Mouse (Mus musculus): ENCODE data around the gene Galk1.

DNA sequence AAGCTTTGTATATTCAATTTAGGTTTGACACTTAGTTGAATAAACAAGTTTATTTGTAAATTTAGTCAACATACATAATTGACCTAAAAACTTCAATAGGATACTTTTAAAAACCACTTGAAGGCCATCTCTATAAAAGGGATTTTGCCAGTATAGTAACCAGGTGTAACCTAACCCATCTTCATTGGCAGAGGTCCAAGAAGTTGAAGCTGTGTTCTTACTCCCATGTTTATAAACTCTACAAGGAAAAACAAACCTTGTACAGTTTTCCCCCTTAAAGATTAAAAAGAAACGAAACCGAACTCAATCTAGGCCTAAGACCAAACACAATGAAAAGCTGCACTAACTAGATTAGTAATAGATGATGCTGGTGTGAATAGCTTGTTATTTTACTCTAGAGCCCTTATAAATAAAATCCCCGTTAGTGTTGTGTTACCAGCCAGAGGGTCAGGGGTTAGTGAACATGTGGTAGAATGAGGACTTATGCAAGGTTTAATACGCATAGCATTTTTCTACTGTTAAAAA is 9.8 kb upstream of the Galk1 start:
- TF ChIP-seq CTCF (IDR thresholded peaks at IDR 0.05; ENCODE audit: control insufficient read depth, insufficient read depth, low read length) (no peak), POLR2A (IDR thresholded peaks at IDR 0.05; ENCODE audit: borderline replicate concordance, control insufficient read depth, low read depth, low read length) (no peak)

All from bone marrow, adult 2 months (tissue).